Comparison of ENCODE assay signal across 10 mouse cellular contexts in genomic region chr13:46272811-46273452, GRCm38 (mm10). TPM values are rescaled to one million over a fixed set of nuclear protein-coding genes. Genes with fewer than 3 reads are reported as not detected.
A peak's percentile ranks its signal among the peaks of the same experiment; 100 is the strongest.
DNase-seq lines count a peak whose midpoint lies in the region; ATAC-seq and TF ChIP-seq lines count a peak whose summit lies in the region.
"Had no signal": no experiment of that assay in that cellular context is flagged by ENCODE, and none has a peak within 500 bp of the region (broad histone marks: within the 10 kb centered on the region; RNA-seq: fewer than 3 reads in every experiment).

No protein-coding gene starts in this region.

- no peaks in the 10 kb centered on the region for H3K79me2 ChIP-seq in heart, adult 2 months (replicated peaks; ENCODE audit: control insufficient read depth, insufficient read depth, low read length)

- H3K27me3 ChIP-seq in heart, adult 2 months (ENCODE audit: control insufficient read depth, insufficient read depth, low read length) = no peaks in the 10 kb centered on the region
- no peaks in the 10 kb centered on the region for H3K27me3 ChIP-seq in limb, embryonic 10.5 days (ENCODE audit: low read depth, poor library complexity, severe bottlenecking)
- no peaks in the 10 kb centered on the region for H3K27me3 ChIP-seq in neural tube, embryonic 11.5 days (ENCODE audit: control insufficient read depth, insufficient read depth, low read length)

- intact Hi-C loops in heart, adult 2 months (cut with DNase I) = no loop called here
- intact Hi-C loops in heart, postnatal 36 days (cut with DNase I) = no loop called here

- ATAC-seq in neural tube, embryonic 11.5 days (ENCODE audit: insufficient read depth, low FRiP score, low TSS enrichment) = no peak
- no peak for ATAC-seq in monocyte, adult 5-6 weeks (replicated peaks; ENCODE audit: insufficient number of reproducible peaks, low FRiP score, low TSS enrichment, poor library complexity, severe bottlenecking)

- no peak for TF ChIP-seq POLR2A in heart, adult 2 months (IDR thresholded peaks at IDR 0.05; ENCODE audit: insufficient read depth, low read depth, low read length)

- TF ChIP-seq EP300 in heart, adult 2 months (IDR thresholded peaks at IDR 0.05; ENCODE audit: insufficient read depth, low read depth, low read length) = no peak

- H3K4me3 ChIP-seq in heart, adult 2 months = peak overlapping the region; percentile 35; the same call in 1 of the 2 replicates
- peak overlapping the region; percentile 35 for H3K4me3 ChIP-seq in limb, embryonic 10.5 days
- no peak overlapping the region for H3K4me3 ChIP-seq in neural tube, embryonic 11.5 days (ENCODE audit: low read depth, low read length)

- H3K4me1 ChIP-seq in heart, adult 2 months (ENCODE audit: control insufficient read depth, insufficient read depth, low read length) = peaks cover 4% of the 10 kb centered on the region
- peaks cover 22% of the 10 kb centered on the region for H3K4me1 ChIP-seq in limb, embryonic 10.5 days
- no peaks in the 10 kb centered on the region for H3K4me1 ChIP-seq in neural tube, embryonic 11.5 days (ENCODE audit: control insufficient read depth, insufficient read depth, low read length)

- no peaks in the 10 kb centered on the region for H3K9me3 ChIP-seq in limb, embryonic 10.5 days (replicated peaks)
- H3K9me3 ChIP-seq in neural tube, embryonic 11.5 days (ENCODE audit: control insufficient read depth, low read length) = no peaks in the 10 kb centered on the region

- 0 out of 2 replicates have a peak overlapping the region, but pooled peaks have one; percentile 27 for H3K9ac ChIP-seq in heart, adult 2 months (ENCODE audit: low read depth, low read length)
- no peak overlapping the region for H3K9ac ChIP-seq in neural tube, embryonic 11.5 days (ENCODE audit: low read length)

- peak overlapping the region; percentile 49 for H3K27ac ChIP-seq in heart, adult 2 months
- H3K27ac ChIP-seq in limb, embryonic 10.5 days = peak overlapping the region; percentile 53; the same call in 1 of the 2 replicates
- no peak overlapping the region for H3K27ac ChIP-seq in neural tube, embryonic 11.5 days (ENCODE audit: low read depth, low read length)

- no peak for TF ChIP-seq CTCF in heart, adult 2 months (IDR thresholded peaks at IDR 0.05)

- peak overlapping the region; percentile 19 for H3K4me2 ChIP-seq in neural tube, embryonic 11.5 days (ENCODE audit: low read depth)

- H3K36me3 ChIP-seq in heart, adult 2 months (ENCODE audit: control insufficient read depth, insufficient read depth, low read length) = no peaks in the 10 kb centered on the region
- no peaks in the 10 kb centered on the region for H3K36me3 ChIP-seq in limb, embryonic 10.5 days
- no peaks in the 10 kb centered on the region for H3K36me3 ChIP-seq in neural tube, embryonic 11.5 days (ENCODE audit: control insufficient read depth, insufficient read depth, low read length)

- no peak for DNase-seq in heart, adult 2 months
- DNase-seq in heart, postnatal 36 days = no peak
- peak; percentile 14 for DNase-seq in heart, adult 8-10 months (ENCODE audit: low spot score)
- DNase-seq in limb, embryonic 10.5 days (ENCODE audit: low spot score) = no peak
- peak; percentile 19 for DNase-seq in neural tube, embryonic 11.5 days (ENCODE audit: low spot score)
- DNase-seq in layer of hippocampus, postnatal 10 days (ENCODE audit: low spot score in 2 of 2) = no peak
- no peak for DNase-seq in spleen, postnatal 4 days (ENCODE audit: low spot score in 2 of 2)
- DNase-seq: kidney, adult 18-20 months had no signal

- WGBS in heart, adult 2 months = 12% methylated on average over 17 of the region's 17 CpGs
- WGBS in limb, embryonic 10.5 days = 10% methylated on average over 17 of the region's 17 CpGs
- 17% methylated on average over 17 of the region's 17 CpGs for WGBS in neural tube, embryonic 11.5 days

RNA-seq across cellular contexts. Expression of gene Stmnd1, which starts 0.6 kb away (rescaled TPM):
- under 1 TPM; 0.39 to 0.47 TPM for total RNA-seq in heart, adult 2 months (2021)
- polyA plus RNA-seq in heart, adult 2 months (2012; rRNA removed) = 0.26 and 0.47 TPM in 2 replicates
- under 1 TPM; 0.24 to 0.58 TPM for total RNA-seq in heart, postnatal 36 days (2021)
- total RNA-seq in heart, adult 8-10 months (2022) = under 1 TPM; 0.19 to 0.66 (median 0.22) TPM
- polyA plus RNA-seq in limb, embryonic 10.5 days (2016; fragmentation: Nextera tagmentation; extraction: Ambion mirVana) = not detected in 2 replicates
- not detected in 2 replicates for polyA plus RNA-seq in neural tube, embryonic 11.5 days (2014; fragmentation: Nextera tagmentation; extraction: Ambion mirVana)
- total RNA-seq in layer of hippocampus, postnatal 10 days (2021) = under 1 TPM in 1 of 2 experiments, not detected in 1; 0.34 TPM
- not detected in 3 replicates for total RNA-seq in monocyte, adult 5-6 weeks (2017)
- total RNA-seq: neutrophil, adult 5-6 weeks had no signal

Comparison
In these comparisons a context has a peak if more than half of its experiments do, and no peak if none do; other contexts are left out.
1. DNase-seq: peak in heart, adult 8-10 months (single experiment) and neural tube, embryonic 11.5 days (single experiment); none in heart, adult 2 months (0 of 2), heart, postnatal 36 days (0 of 2), limb, embryonic 10.5 days (single experiment), layer of hippocampus, postnatal 10 days (0 of 2) and spleen, postnatal 4 days (0 of 2).